Mouse (Mus musculus) megakaryocyte, embryonic 14.5 days (primary cell): Measurements from ENCODE around the gene Myoc.

Experiments
- FLI1 ChIP-seq: IDR thresholded peaks from 2 replicates; pipeline ENCODE4 v1.6.1; 2012; ENCODE audit warnings: low read length, inconsistent platforms, mixed read lengths
- GATA1 ChIP-seq: IDR thresholded peaks from 3 replicates; pipeline ENCODE4 v1.6.1; 2012; ENCODE audit warnings: mixed read lengths, low read length, inconsistent platforms, borderline replicate concordance

- TF ChIP-seq GATA1: no peak
- TF ChIP-seq FLI1: no peak
These were observed 26.7 kb downstream of the Myoc start for GRCm38 (mm10) chr1:162665486-162666174.
